Mouse (Mus musculus): ENCODE measurements around the gene U2af1. TPM values are rescaled to one million over a fixed set of nuclear protein-coding genes. Genes with fewer than 3 reads are reported as not detected.

The U2af1 gene
- polyA plus RNA-seq, 1 experiment, result 135 TPM

- H3K36me3 ChIP-seq (ENCODE audit: control insufficient read depth, insufficient read depth), result no peaks in the 10 kb centered on the region
- no peaks in the 10 kb centered on the region for H3K79me2 ChIP-seq (ENCODE audit: control insufficient read depth, insufficient read depth)
- H3K4me3 ChIP-seq, result no peak within 1 kb of the TSS
- no peak within 1 kb of the TSS for H3K4me2 ChIP-seq (ENCODE audit: low read depth)
- peaks cover 20% of the 10 kb centered on the region for H3K27me3 ChIP-seq (ENCODE audit: control insufficient read depth, insufficient read depth, insufficient read length)
- H3ac ChIP-seq (ENCODE audit: control insufficient read depth, insufficient read length), result no peak within 1 kb of the TSS
- TF ChIP-seq CEBPB (IDR thresholded peaks at IDR 0.05; ENCODE audit: insufficient read depth, poor library complexity, severe bottlenecking), result no peak
- TF ChIP-seq TCF3 (IDR thresholded peaks at IDR 0.05; ENCODE audit: insufficient read length, low read depth), result no peak
- TF ChIP-seq POLR2AphosphoS2 (IDR thresholded peaks at IDR 0.05; ENCODE audit: insufficient read length, low read depth), result no peak
- TF ChIP-seq TCF12 (IDR thresholded peaks at IDR 0.05; ENCODE audit: insufficient read depth, poor library complexity, severe bottlenecking), result no peak
- no peak for TF ChIP-seq SRF (IDR thresholded peaks at IDR 0.05; ENCODE audit: control insufficient read depth, insufficient read length, low read depth)
- TF ChIP-seq USF1 (IDR thresholded peaks at IDR 0.05; ENCODE audit: low read depth), result no peak
- TF ChIP-seq MYOG (IDR thresholded peaks at IDR 0.05; ENCODE audit: control insufficient read depth in 1 of 3, insufficient read depth in 1 of 3, insufficient read length in 2 of 3, low read depth in 2 of 3), result no peak
- TF ChIP-seq MAX (IDR thresholded peaks at IDR 0.05; ENCODE audit: low read depth), result no peak
- TF ChIP-seq REST (IDR thresholded peaks at IDR 0.05; ENCODE audit: insufficient read depth, insufficient read length), result no peak
- TF ChIP-seq E2F4 (IDR thresholded peaks at IDR 0.05; ENCODE audit: insufficient read depth), result no peak
- TF ChIP-seq MYOD1 (IDR thresholded peaks at IDR 0.05; ENCODE audit: control insufficient read depth in 1 of 3, insufficient read length in 2 of 3, low read depth in 2 of 3), result no peak
- TF ChIP-seq POLR2A (IDR thresholded peaks at IDR 0.05; ENCODE audit: insufficient read length, low read depth), result no peak
These were observed 18.8 kb upstream of the U2af1 start, which contains the start of gene Cryaa for GRCm38 (mm10) chr17:31677507-31677906. Cryaa (plus strand) TSS chr17:31677807.

DNA sequence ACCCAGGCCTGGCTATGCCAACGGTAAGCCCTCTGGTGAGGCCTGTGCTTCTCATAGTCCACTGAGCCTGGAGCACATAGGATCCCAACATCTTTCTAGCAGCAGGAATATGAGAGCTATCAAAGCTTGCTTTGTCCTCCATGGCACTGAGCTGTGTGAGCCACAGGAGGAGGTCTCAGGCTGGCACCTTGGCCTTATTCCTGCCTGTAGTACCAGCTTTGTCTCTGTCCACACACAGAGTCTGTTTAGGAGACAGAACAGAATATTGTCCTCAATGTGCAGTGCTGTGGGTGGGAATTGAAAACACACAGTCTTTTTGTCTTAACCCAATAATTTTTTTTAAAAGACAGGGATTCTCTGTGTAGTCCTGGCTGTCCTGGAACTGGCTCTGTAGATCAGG is 15.7 kb upstream of the U2af1 start:
- Histone ChIP-seq H3K27me3 (ENCODE audit: control insufficient read depth, insufficient read depth, insufficient read length) (peaks cover 20% of the 10 kb centered on the region), H3K4me3 (no peak overlapping the region), H3K4me2 (ENCODE audit: low read depth) (no peak overlapping the region), H3K79me2 (ENCODE audit: control insufficient read depth, insufficient read depth) (no peaks in the 10 kb centered on the region), H3ac (ENCODE audit: control insufficient read depth, insufficient read length) (no peak overlapping the region), H3K36me3 (ENCODE audit: control insufficient read depth, insufficient read depth) (no peaks in the 10 kb centered on the region)
- TF ChIP-seq MAX (IDR thresholded peaks at IDR 0.05; ENCODE audit: low read depth) (no peak), SRF (IDR thresholded peaks at IDR 0.05; ENCODE audit: control insufficient read depth, insufficient read length, low read depth) (no peak), USF1 (IDR thresholded peaks at IDR 0.05; ENCODE audit: low read depth) (no peak), MYOG (IDR thresholded peaks at IDR 0.05; ENCODE audit: control insufficient read depth in 1 of 3, insufficient read depth in 1 of 3, insufficient read length in 2 of 3, low read depth in 2 of 3) (no peak), POLR2AphosphoS2 (IDR thresholded peaks at IDR 0.05; ENCODE audit: insufficient read length, low read depth) (no peak), TCF12 (IDR thresholded peaks at IDR 0.05; ENCODE audit: insufficient read depth, poor library complexity, severe bottlenecking) (no peak), CEBPB (IDR thresholded peaks at IDR 0.05; ENCODE audit: insufficient read depth, poor library complexity, severe bottlenecking) (no peak), E2F4 (IDR thresholded peaks at IDR 0.05; ENCODE audit: insufficient read depth) (no peak), TCF3 (IDR thresholded peaks at IDR 0.05; ENCODE audit: insufficient read length, low read depth) (no peak), MYOD1 (IDR thresholded peaks at IDR 0.05; ENCODE audit: control insufficient read depth in 1 of 3, insufficient read length in 2 of 3, low read depth in 2 of 3) (no peak), POLR2A (IDR thresholded peaks at IDR 0.05; ENCODE audit: insufficient read length, low read depth) (no peak), REST (IDR thresholded peaks at IDR 0.05; ENCODE audit: insufficient read depth, insufficient read length) (no peak)

DNA sequence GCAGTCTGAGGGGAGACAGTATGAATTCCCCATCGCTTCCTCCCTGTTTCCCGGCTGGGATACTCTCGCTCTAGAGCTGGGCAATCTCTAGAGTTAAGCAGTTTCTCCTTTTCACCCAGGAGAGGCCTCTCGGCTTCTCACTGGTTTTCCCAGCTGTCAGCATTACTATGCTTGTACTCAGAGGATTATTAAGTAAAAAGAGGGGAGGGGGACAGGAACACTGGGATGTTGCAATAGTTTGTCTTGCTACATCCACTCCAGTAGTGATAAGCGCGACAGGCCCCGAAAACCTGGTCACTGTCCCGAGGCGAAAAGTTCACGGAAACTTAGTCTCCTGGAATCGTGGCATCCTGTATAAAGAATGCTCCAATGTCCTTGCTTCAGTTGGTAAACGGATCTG is 13.6 kb upstream of the U2af1 start:
- no peak overlapping the region for H3ac ChIP-seq (ENCODE audit: control insufficient read depth, insufficient read length)
- no peaks in the 10 kb centered on the region for H3K79me2 ChIP-seq (ENCODE audit: control insufficient read depth, insufficient read depth)
- peaks cover 7% of the 10 kb centered on the region for H3K27me3 ChIP-seq (ENCODE audit: control insufficient read depth, insufficient read depth, insufficient read length)
- no peaks in the 10 kb centered on the region for H3K36me3 ChIP-seq (ENCODE audit: control insufficient read depth, insufficient read depth)
- H3K4me3 ChIP-seq, result no peak overlapping the region
- H3K4me2 ChIP-seq (ENCODE audit: low read depth), result no peak overlapping the region
- TF ChIP-seq TCF3 (IDR thresholded peaks at IDR 0.05; ENCODE audit: insufficient read length, low read depth) (no peak), E2F4 (IDR thresholded peaks at IDR 0.05; ENCODE audit: insufficient read depth) (no peak), REST (IDR thresholded peaks at IDR 0.05; ENCODE audit: insufficient read depth, insufficient read length) (no peak), MAX (IDR thresholded peaks at IDR 0.05; ENCODE audit: low read depth) (no peak), MYOG (IDR thresholded peaks at IDR 0.05; ENCODE audit: control insufficient read depth in 1 of 3, insufficient read depth in 1 of 3, insufficient read length in 2 of 3, low read depth in 2 of 3) (no peak), POLR2A (IDR thresholded peaks at IDR 0.05; ENCODE audit: insufficient read length, low read depth) (no peak), SRF (IDR thresholded peaks at IDR 0.05; ENCODE audit: control insufficient read depth, insufficient read length, low read depth) (no peak), TCF12 (IDR thresholded peaks at IDR 0.05; ENCODE audit: insufficient read depth, poor library complexity, severe bottlenecking) (no peak), MYOD1 (IDR thresholded peaks at IDR 0.05; ENCODE audit: control insufficient read depth in 1 of 3, insufficient read length in 2 of 3, low read depth in 2 of 3) (no peak), CEBPB (IDR thresholded peaks at IDR 0.05; ENCODE audit: insufficient read depth, poor library complexity, severe bottlenecking) (no peak), USF1 (IDR thresholded peaks at IDR 0.05; ENCODE audit: low read depth) (no peak)

GRCm38 (mm10) chr17:31671698-31672097 is 13.0 kb upstream of the U2af1 start:
- Histone ChIP-seq H3K4me3 (no peak overlapping the region), H3ac (ENCODE audit: control insufficient read depth, insufficient read length) (no peak overlapping the region), H3K27me3 (ENCODE audit: control insufficient read depth, insufficient read depth, insufficient read length) (peaks cover 2% of the 10 kb centered on the region), H3K36me3 (ENCODE audit: control insufficient read depth, insufficient read depth) (no peaks in the 10 kb centered on the region), H3K79me2 (ENCODE audit: control insufficient read depth, insufficient read depth) (no peaks in the 10 kb centered on the region), H3K4me2 (ENCODE audit: low read depth) (no peak overlapping the region)
- TF ChIP-seq REST (IDR thresholded peaks at IDR 0.05; ENCODE audit: insufficient read depth, insufficient read length) (no peak), TCF3 (IDR thresholded peaks at IDR 0.05; ENCODE audit: insufficient read length, low read depth) (no peak), E2F4 (IDR thresholded peaks at IDR 0.05; ENCODE audit: insufficient read depth) (no peak), CEBPB (IDR thresholded peaks at IDR 0.05; ENCODE audit: insufficient read depth, poor library complexity, severe bottlenecking) (no peak), MAX (IDR thresholded peaks at IDR 0.05; ENCODE audit: low read depth) (no peak), SRF (IDR thresholded peaks at IDR 0.05; ENCODE audit: control insufficient read depth, insufficient read length, low read depth) (no peak), USF1 (IDR thresholded peaks at IDR 0.05; ENCODE audit: low read depth) (no peak), POLR2A (IDR thresholded peaks at IDR 0.05; ENCODE audit: insufficient read length, low read depth) (no peak), MYOG (IDR thresholded peaks at IDR 0.05; ENCODE audit: control insufficient read depth in 1 of 3, insufficient read depth in 1 of 3, insufficient read length in 2 of 3, low read depth in 2 of 3) (no peak), MYOD1 (IDR thresholded peaks at IDR 0.05; ENCODE audit: control insufficient read depth in 1 of 3, insufficient read length in 2 of 3, low read depth in 2 of 3) (no peak), TCF12 (IDR thresholded peaks at IDR 0.05; ENCODE audit: insufficient read depth, poor library complexity, severe bottlenecking) (no peak), POLR2AphosphoS2 (IDR thresholded peaks at IDR 0.05; ENCODE audit: insufficient read length, low read depth) (no peak)
